Mouse (Mus musculus): ENCODE data around the gene Kcnc1. TPM values are rescaled to one million over a fixed set of nuclear protein-coding genes. Genes with fewer than 3 reads are reported as not detected.

Kcnc1 gene
- polyA plus RNA-seq, 1 experiment from 2014 or later: 0.06 TPM

- no peak for ATAC-seq (ENCODE audit: low read depth)
- no peaks in the 10 kb centered on the region for H3K4me1 ChIP-seq (ENCODE audit: control insufficient read depth, low read depth, low read length)
- no peak overlapping the region for H3K27ac ChIP-seq (ENCODE audit: low read length)
- H3K36me3 ChIP-seq (ENCODE audit: control insufficient read depth, insufficient read depth): no peaks in the 10 kb centered on the region
- H3K9ac ChIP-seq (ENCODE audit: low read depth, low read length): no peak overlapping the region
- H3K4me3 ChIP-seq (ENCODE audit: low read depth, low read length): no peak overlapping the region
- H3K4me2 ChIP-seq (ENCODE audit: low read depth, low read length): no peak overlapping the region
- H3K9me3 ChIP-seq (replicated peaks; ENCODE audit: control insufficient read depth, low read length): no peaks in the 10 kb centered on the region
- H3K27me3 ChIP-seq (ENCODE audit: control insufficient read depth, insufficient read depth, low read depth, low read length): no peaks in the 10 kb centered on the region
- WGBS (ENCODE audit: insufficient replicate concordance): 55% methylated on average over 6 of the region's 6 CpGs
Measured at GRCm38 (mm10) chr7:46448922-46449645, 52.8 kb downstream of the Kcnc1 start.

- Histone ChIP-seq H3K4me2 (ENCODE audit: low read depth, low read length) (no peak overlapping the region), H3K9ac (ENCODE audit: low read depth, low read length) (no peak overlapping the region), H3K9me3 (replicated peaks; ENCODE audit: control insufficient read depth, low read length) (no peaks in the 10 kb centered on the region), H3K27ac (ENCODE audit: low read length) (no peak overlapping the region), H3K4me1 (ENCODE audit: control insufficient read depth, low read depth, low read length) (no peaks in the 10 kb centered on the region), H3K27me3 (ENCODE audit: control insufficient read depth, insufficient read depth, low read depth, low read length) (no peaks in the 10 kb centered on the region), H3K36me3 (ENCODE audit: control insufficient read depth, insufficient read depth) (no peaks in the 10 kb centered on the region), H3K4me3 (ENCODE audit: low read depth, low read length) (no peak overlapping the region)
- 52% methylated on average over 10 of the region's 10 CpGs for WGBS (ENCODE audit: insufficient replicate concordance)
- no peak for ATAC-seq (ENCODE audit: low read depth)
Measured at GRCm38 (mm10) chr7:46453930-46454679, 57.8 kb downstream of the Kcnc1 start.

GRCm38 (mm10) chr7:46457889-46458288 is 61.6 kb downstream of the Kcnc1 start:
- WGBS (ENCODE audit: insufficient replicate concordance): 66% methylated on average over 3 of the region's 3 CpGs
- Histone ChIP-seq H3K4me2 (ENCODE audit: low read depth, low read length) (no peak overlapping the region), H3K27ac (ENCODE audit: low read length) (no peak overlapping the region), H3K4me1 (ENCODE audit: control insufficient read depth, low read depth, low read length) (no peaks in the 10 kb centered on the region), H3K27me3 (ENCODE audit: control insufficient read depth, insufficient read depth, low read depth, low read length) (no peaks in the 10 kb centered on the region), H3K9me3 (replicated peaks; ENCODE audit: control insufficient read depth, low read length) (no peaks in the 10 kb centered on the region), H3K9ac (ENCODE audit: low read depth, low read length) (no peak overlapping the region), H3K4me3 (ENCODE audit: low read depth, low read length) (no peak overlapping the region), H3K36me3 (ENCODE audit: control insufficient read depth, insufficient read depth) (no peaks in the 10 kb centered on the region)
- no peak for ATAC-seq (ENCODE audit: low read depth)

DNA sequence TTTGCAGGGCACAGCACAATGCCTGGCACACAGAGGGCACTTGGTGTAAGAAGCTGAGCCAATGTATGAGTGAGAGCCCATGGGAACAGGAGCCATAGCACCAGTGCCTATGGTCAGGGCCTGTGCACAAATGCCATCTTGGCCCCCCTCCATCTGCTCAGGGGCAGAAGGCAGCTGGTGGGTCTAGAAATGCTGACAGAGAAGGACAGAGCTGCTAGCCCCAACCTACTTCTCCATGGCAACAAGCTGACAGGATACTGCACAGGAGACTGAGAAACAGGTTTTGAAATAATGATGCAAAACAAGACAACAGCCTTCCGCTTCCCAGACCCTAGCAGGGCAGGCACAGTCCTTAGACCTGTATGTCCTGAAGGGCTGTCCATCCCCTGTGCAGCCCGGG is 62.9 kb downstream of the Kcnc1 start:
- Histone ChIP-seq H3K9ac (ENCODE audit: low read depth, low read length) (no peak overlapping the region), H3K27me3 (ENCODE audit: control insufficient read depth, insufficient read depth, low read depth, low read length) (no peaks in the 10 kb centered on the region), H3K9me3 (replicated peaks; ENCODE audit: control insufficient read depth, low read length) (no peaks in the 10 kb centered on the region), H3K4me1 (ENCODE audit: control insufficient read depth, low read depth, low read length) (no peaks in the 10 kb centered on the region), H3K36me3 (ENCODE audit: control insufficient read depth, insufficient read depth) (no peaks in the 10 kb centered on the region), H3K4me2 (ENCODE audit: low read depth, low read length) (no peak overlapping the region), H3K4me3 (ENCODE audit: low read depth, low read length) (no peak overlapping the region), H3K27ac (ENCODE audit: low read length) (no peak overlapping the region)
- WGBS (ENCODE audit: insufficient replicate concordance): 65% methylated on average over 2 of the region's 2 CpGs
- no peak for ATAC-seq (ENCODE audit: low read depth)

GRCm38 (mm10) chr7:46459605-46460245 is 63.4 kb downstream of the Kcnc1 start:
- 69% methylated on average over 9 of the region's 9 CpGs for WGBS (ENCODE audit: insufficient replicate concordance)
- H3K4me3 ChIP-seq (ENCODE audit: low read depth, low read length): no peak overlapping the region
- H3K9me3 ChIP-seq (replicated peaks; ENCODE audit: control insufficient read depth, low read length): no peaks in the 10 kb centered on the region
- no peak for ATAC-seq (ENCODE audit: low read depth)
- H3K27ac ChIP-seq (ENCODE audit: low read length): no peak overlapping the region
- no peak overlapping the region for H3K4me2 ChIP-seq (ENCODE audit: low read depth, low read length)
- H3K36me3 ChIP-seq (ENCODE audit: control insufficient read depth, insufficient read depth): no peaks in the 10 kb centered on the region
- no peaks in the 10 kb centered on the region for H3K4me1 ChIP-seq (ENCODE audit: control insufficient read depth, low read depth, low read length)
- H3K9ac ChIP-seq (ENCODE audit: low read depth, low read length): no peak overlapping the region
- no peaks in the 10 kb centered on the region for H3K27me3 ChIP-seq (ENCODE audit: control insufficient read depth, insufficient read depth, low read depth, low read length)

DNA sequence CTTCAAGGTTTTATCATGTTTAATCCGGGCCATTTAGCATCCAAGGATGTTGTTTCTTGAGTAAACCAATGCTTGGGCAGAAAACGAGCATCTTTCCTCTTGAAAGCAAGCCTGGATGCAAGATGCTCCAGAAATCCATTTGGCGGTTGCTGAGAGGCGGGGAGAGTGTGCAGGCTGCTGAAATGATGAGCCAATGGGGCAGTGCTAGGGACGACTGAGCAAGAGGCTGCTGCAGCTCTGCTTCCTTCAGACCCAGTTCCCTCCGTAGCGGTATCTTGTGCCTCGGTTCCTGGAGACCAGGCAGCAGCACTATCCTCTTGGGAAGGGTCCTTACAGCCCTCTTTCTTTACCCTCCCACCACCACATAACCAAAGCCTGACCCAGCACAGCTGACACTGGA is 66.0 kb downstream of the Kcnc1 start:
- Histone ChIP-seq H3K4me2 (ENCODE audit: low read depth, low read length) (no peak overlapping the region), H3K9ac (ENCODE audit: low read depth, low read length) (no peak overlapping the region), H3K4me3 (ENCODE audit: low read depth, low read length) (no peak overlapping the region), H3K36me3 (ENCODE audit: control insufficient read depth, insufficient read depth) (no peaks in the 10 kb centered on the region), H3K9me3 (replicated peaks; ENCODE audit: control insufficient read depth, low read length) (no peaks in the 10 kb centered on the region), H3K4me1 (ENCODE audit: control insufficient read depth, low read depth, low read length) (no peaks in the 10 kb centered on the region), H3K27me3 (ENCODE audit: control insufficient read depth, insufficient read depth, low read depth, low read length) (no peaks in the 10 kb centered on the region), H3K27ac (ENCODE audit: low read length) (no peak overlapping the region)
- no peak for ATAC-seq (ENCODE audit: low read depth)
- 53% methylated on average over 8 of the region's 8 CpGs for WGBS (ENCODE audit: insufficient replicate concordance)

DNA sequence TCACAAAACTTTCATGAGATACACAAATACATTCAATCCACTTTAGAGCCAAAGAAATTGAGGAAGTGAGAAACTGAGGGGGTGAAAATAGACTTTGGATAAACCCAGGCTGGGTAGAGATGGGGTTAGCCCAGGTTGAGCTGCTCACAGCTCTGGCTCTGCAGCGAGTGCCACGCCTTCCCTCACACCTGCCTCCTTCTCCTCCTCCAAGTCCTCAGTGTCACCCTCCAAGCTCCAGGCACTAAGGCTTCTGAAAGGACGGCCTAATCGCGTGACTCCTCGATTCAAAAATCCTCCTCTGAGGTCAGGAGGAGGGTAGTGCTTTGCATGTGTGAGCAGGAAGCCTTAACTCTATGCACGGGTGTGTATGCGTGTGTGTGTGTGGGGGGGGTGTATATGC is 66.8 kb downstream of the Kcnc1 start:
- H3K9me3 ChIP-seq (replicated peaks; ENCODE audit: control insufficient read depth, low read length): no peaks in the 10 kb centered on the region
- H3K27ac ChIP-seq (ENCODE audit: low read length): no peak overlapping the region
- H3K4me1 ChIP-seq (ENCODE audit: control insufficient read depth, low read depth, low read length): no peaks in the 10 kb centered on the region
- no peak overlapping the region for H3K4me2 ChIP-seq (ENCODE audit: low read depth, low read length)
- no peaks in the 10 kb centered on the region for H3K27me3 ChIP-seq (ENCODE audit: control insufficient read depth, insufficient read depth, low read depth, low read length)
- H3K4me3 ChIP-seq (ENCODE audit: low read depth, low read length): no peak overlapping the region
- 63% methylated on average over 8 of the region's 8 CpGs for WGBS (ENCODE audit: insufficient replicate concordance)
- H3K36me3 ChIP-seq (ENCODE audit: control insufficient read depth, insufficient read depth): no peaks in the 10 kb centered on the region
- no peak overlapping the region for H3K9ac ChIP-seq (ENCODE audit: low read depth, low read length)
- no peak for ATAC-seq (ENCODE audit: low read depth)

DNA sequence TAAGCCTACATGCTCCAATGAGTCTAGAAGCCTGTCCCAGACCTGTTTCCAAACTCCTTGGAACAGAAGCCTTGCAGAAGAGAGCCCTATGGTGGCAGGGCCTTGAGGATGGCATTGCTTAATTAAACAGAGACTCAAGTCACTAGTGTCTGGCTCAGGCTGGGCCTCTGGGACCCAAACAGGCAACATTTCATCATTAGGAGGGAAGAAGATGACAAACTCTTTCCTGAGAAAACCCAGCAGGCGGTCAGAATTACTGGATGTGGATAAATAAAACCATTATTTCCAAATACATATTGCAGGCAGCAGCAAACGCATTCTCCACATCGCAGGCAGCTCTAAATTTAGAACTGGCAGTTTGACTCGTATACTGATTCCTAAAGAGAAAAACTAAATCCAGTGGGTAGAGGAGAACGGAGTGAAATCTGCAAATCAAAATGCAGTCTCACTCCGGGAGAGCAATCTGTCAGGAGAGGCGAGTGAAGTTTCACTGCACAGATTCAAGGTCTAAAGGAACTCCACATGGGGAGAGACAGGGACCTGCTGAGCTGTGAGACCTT is 70.2 kb downstream of the Kcnc1 start:
- 58% methylated on average over 7 of the region's 7 CpGs for WGBS (ENCODE audit: insufficient replicate concordance)

DNA sequence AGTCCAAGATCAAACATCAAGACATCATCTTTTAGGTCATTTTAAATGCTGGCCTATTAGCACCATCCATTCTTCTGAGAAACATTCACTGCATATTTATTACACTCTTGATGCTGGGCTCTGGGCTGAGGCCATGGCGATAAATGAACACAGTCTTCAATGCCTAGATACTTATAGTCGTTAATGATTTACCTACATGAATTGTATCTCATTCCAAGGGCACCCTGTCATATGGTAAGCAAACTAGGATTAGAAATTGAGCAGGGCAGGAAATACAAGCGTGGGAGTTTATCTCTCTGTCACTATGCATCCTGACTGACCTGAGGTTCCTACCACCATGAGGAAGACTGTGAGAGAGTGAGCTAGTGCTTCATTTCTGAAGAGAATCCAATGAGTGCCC is 73.2 kb downstream of the Kcnc1 start:
- no peak overlapping the region for H3K27ac ChIP-seq (ENCODE audit: low read length)
- 59% methylated on average over 3 of the region's 3 CpGs for WGBS (ENCODE audit: insufficient replicate concordance)
- H3K36me3 ChIP-seq (ENCODE audit: control insufficient read depth, insufficient read depth): no peaks in the 10 kb centered on the region
- H3K27me3 ChIP-seq (ENCODE audit: control insufficient read depth, insufficient read depth, low read depth, low read length): no peaks in the 10 kb centered on the region
- H3K4me2 ChIP-seq (ENCODE audit: low read depth, low read length): no peak overlapping the region
- H3K4me3 ChIP-seq (ENCODE audit: low read depth, low read length): no peak overlapping the region
- ATAC-seq (ENCODE audit: low read depth): no peak
- H3K9ac ChIP-seq (ENCODE audit: low read depth, low read length): no peak overlapping the region
- no peaks in the 10 kb centered on the region for H3K9me3 ChIP-seq (replicated peaks; ENCODE audit: control insufficient read depth, low read length)
- H3K4me1 ChIP-seq (ENCODE audit: control insufficient read depth, low read depth, low read length): no peaks in the 10 kb centered on the region

More for the DNA sequence above, 70.2 kb downstream of the Kcnc1 start:
- Histone ChIP-seq H3K4me2 (ENCODE audit: low read depth, low read length) (no peak overlapping the region), H3K4me3 (ENCODE audit: low read depth, low read length) (no peak overlapping the region), H3K36me3 (ENCODE audit: control insufficient read depth, insufficient read depth) (no peaks in the 10 kb centered on the region), H3K9ac (ENCODE audit: low read depth, low read length) (no peak overlapping the region), H3K27ac (ENCODE audit: low read length) (no peak overlapping the region), H3K4me1 (ENCODE audit: control insufficient read depth, low read depth, low read length) (no peaks in the 10 kb centered on the region), H3K27me3 (ENCODE audit: control insufficient read depth, insufficient read depth, low read depth, low read length) (no peaks in the 10 kb centered on the region), H3K9me3 (replicated peaks; ENCODE audit: control insufficient read depth, low read length) (no peaks in the 10 kb centered on the region)
- ATAC-seq (ENCODE audit: low read depth): no peak

Measured in liver, embryonic 16.5 days (tissue).